Mouse (Mus musculus) lung, postnatal 14 days (tissue): ENCODE data around the gene Foxp4.
"Not testable (repeated sequence)": the region's sequence is repeated elsewhere in the genome, so short reads cannot be mapped to it uniquely, and the experiment has no call there.

Experiments
- DNase-seq: peaks from one replicate; pipeline ENCODE4 v3.0.0; 2021

Gene Foxp4

DNA sequence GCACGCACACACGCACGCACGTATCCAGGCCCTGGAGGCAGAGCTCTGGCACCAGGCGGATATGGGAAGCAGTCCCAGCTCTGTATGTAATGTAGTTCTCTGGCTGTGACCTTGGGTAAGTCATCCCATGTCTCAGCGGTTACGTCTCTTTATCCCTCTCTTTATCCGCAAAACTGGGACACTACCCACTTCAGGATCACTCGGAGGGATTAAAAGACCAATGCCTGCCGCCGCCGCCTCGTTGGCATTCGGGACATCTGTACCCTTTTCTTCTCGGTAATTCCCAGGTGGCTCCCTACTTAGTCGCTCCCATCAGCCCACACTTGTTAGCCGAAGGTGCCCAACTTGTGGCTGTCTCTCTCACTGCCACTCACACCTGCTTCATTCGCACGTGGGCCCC is 35.2 kb downstream of the Foxp4 start:
- DNase-seq, result no peak

DNA sequence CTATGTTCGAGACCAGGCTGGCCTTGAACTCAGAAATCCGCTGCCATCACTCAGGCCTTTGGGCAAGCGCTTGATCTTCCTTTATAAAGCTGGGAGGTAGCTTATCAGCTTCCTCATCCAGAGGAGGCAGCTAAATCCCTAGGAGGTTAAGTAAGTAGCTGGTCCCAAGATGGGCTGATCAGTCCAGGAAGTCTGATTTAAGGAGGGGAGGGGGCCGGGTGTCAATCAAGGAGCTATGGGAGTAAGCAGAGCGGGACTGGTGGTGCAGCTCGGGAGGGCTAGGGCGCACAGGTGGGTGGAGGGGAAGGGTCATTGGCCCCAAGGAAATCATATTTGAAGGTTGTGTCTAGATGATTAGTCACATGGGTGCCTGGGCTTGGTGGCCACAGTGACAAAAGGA is 35.8 kb downstream of the Foxp4 start:
- DNase-seq, result no peak

DNA sequence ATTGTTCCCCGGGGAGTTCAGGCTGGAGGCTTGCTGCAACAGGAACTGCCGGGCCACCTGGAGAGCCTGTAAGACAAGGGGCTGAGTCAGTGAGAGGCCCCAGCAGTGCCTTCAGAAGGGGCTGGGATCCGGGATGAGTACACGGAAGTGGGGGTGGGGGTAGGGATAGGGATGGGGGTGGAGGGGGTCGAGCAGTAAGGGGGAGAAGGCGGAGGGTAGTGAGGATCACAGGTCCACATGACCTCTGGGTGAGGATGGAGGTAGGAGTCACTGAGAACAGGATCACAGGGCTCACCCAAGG is 36.3 kb downstream of the Foxp4 start:
- DNase-seq, result no peak

- no peak for DNase-seq
These were observed 36.9 kb downstream of the Foxp4 start for GRCm38 (mm10) chr17:47887381-47888154.

- no peak for DNase-seq
These were observed 41.3 kb downstream of the Foxp4 start for GRCm38 (mm10) chr17:47883099-47883498.

GRCm38 (mm10) chr17:47881330-47881729 is 43.1 kb downstream of the Foxp4 start:
- DNase-seq, result no peak

DNA sequence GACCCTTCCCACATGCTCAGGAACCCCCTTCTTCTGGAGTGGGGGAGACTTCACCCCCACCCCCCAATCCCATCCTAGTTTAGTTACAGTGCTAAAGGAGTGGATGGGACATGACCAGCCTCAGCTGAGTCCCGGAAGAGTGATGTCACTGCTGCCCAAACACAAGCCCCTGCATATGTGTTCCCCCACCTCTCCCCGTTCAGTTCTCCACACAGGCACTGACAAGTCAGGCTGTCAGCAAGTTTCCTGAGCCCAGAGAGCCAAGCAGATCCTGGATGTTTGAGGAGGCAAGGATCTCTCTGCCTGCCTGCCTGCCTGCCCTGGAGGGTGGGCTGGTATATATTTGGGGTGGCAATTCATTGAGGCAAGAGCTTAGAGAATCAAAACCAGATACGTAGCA is 45.2 kb downstream of the Foxp4 start:
- no peak for DNase-seq

- DNase-seq, result peak; percentile 33
These were observed 45.9 kb downstream of the Foxp4 start for GRCm38 (mm10) chr17:47878378-47879089.

DNA sequence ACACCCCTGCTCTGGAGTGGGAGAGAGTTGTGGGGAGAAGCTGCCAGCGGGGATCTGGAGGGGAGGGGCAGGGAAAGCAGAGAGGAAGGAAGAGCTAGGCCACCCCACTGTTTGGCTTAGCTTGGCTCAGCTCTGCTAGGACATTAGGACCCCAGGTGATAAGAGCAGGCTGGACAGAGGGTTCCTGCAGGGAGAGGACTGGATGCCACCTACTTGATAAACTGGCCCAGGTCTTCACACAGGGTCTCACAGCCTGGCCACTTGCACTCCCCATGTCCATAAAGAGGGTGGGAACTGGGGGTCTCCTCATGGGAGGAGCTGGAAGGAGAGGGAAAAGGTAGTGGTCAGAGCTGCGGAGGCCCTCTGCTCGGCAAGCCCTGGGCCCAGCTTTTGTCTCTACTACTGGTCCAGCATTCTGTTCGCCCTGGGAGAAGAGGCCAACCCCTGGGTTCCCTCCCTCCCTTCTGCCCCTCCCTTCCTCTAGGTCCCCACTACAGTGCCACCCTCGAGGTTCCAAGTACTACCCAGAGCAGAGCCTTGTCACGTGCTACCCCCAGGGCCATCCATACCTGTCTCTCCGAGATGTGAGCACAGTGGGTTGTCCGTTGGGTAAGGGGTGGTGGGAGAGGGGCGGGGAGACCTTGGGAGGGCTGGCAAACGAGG is 46.6 kb downstream of the Foxp4 start:
- no peak for DNase-seq

DNA sequence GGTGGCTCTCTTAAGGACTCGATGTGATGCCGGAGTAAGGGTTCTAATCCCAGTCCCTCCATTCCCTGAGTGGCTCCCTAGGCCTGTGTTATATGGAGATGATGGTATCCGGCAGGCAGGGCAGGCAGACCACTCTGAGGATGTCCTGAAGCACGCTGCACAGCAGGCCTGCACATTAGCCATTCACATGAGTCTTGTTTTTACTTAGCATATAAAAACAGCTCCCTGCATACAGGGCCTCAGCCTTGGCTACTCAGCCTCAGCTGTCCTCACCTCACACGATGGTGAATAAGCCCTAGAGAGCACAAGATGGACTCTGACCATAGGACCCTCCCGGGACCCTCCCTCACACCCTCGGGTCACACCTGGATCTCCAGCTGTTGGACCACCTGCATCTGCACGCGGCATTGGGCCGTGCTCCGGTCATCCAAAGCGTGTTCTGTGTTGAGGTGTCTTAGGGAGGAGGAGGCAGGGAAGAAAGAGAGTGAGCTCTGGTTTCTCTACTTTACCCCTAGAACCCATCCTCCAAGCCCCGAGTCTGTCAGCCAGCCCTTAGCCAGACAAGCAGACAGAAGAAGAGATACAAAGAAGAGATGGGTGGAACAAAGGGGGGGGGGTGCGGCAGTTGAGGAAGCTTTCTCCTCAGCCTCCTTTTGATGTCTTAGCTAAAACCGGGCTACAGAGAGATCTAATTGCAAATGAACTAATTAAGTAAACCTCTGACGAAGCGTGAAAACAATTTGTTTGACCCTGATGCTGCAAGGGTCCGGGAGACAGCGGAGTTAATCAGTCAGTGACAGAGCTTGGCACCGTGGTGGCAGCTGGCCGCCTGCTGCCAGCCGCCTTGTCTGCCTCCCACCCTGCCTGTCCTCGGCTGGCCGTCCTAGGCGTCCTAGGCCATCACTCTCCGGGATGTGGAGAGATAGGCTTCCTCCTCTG is 47.4 kb downstream of the Foxp4 start:
- no peak for DNase-seq

DNA sequence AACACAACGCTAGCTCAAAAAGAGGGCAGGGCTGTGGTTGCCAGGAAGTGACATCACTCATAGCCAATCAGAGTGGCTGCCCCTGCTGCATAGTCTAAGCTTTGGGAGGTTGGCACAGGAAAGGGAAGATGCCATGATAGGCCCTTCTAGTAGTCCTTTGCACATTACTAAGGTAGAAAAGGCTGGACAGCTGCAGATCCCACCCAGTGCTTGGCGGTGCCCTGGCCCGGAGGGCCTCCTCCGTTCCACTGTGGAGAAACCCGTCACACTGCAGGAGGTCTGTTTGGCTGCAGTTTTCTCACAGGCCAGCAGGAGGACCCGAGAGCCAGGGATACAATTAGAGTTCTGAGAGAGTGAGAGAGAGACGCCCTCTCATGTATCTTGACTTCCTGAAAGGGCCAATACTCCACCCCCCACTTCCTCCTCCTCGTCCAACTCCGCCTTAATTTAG is 51.1 kb downstream of the Foxp4 start:
- peak; percentile 88 for DNase-seq

GRCm38 (mm10) chr17:47872311-47873011 is 52.0 kb downstream of the Foxp4 start:
- DNase-seq, result no peak

GRCm38 (mm10) chr17:47869874-47870273 is 54.6 kb downstream of the Foxp4 start:
- no peak for DNase-seq

DNA sequence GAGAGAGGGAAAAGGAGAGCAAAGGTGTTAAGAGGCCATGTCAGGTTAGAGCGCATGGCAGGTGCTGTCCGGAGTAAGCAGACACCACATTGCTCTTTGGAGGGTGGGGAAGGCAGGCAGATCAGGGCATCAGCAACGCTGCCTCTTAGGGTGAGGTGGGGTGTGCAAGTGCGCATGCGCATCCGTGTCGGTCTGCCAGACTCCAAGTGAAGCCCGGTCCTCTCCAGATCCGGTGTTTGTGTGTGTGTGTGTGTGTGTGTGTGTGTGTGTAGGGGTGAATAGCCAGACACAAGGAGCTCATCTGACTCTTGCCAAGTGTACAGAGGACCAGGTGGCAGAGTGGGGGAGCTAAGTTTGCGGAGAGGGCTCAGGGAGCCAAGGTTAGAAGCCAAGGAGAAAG is 58.4 kb downstream of the Foxp4 start:
- DNase-seq, result no peak

- peak; percentile 94 for DNase-seq
These were observed 59.9 kb downstream of the Foxp4 start for GRCm38 (mm10) chr17:47864496-47864895.

GRCm38 (mm10) chr17:47863437-47863836 is 61.0 kb downstream of the Foxp4 start:
- no peak for DNase-seq

DNA sequence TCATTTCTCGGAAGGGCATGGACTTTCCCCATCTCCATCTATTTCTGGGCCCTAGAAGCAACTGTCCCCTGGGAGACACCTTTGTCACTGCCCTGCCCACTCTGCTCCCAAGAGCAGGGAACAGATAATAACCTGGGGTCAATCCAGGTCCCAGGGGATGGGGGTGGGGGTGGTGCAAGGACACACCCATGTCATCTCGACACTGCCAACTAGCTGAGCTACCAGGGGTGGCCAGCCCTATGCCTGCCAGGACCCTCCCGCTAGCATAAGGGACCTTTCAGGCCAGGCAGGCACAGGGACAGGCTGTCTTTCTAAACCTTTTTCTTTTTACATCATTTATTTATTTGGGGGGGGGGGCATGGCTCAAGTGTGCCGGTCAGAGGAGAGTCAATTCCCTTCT is 61.4 kb downstream of the Foxp4 start:
- no peak for DNase-seq

DNA sequence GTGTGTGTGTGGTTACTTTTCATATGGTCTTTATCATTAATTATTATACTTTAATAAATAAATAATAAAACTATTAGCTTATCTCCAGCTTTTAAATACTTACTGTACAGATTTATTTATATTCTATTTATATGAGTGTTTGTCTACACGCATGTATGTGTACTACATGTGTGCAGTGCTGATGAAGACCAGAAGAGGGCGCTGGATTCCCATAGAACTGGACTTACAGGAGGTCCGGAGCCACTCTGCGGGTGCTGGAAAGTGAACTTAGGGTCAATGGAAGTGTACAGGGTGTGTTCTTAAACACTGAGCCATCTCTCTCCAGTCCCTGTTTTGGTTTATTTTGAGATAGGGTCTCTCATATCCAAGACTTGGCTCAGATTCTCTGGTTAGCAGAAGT is 68.9 kb downstream of the Foxp4 start:
- DNase-seq, result no peak

GRCm38 (mm10) chr17:47854908-47855307 is 69.5 kb downstream of the Foxp4 start:
- DNase-seq, result no peak

DNA sequence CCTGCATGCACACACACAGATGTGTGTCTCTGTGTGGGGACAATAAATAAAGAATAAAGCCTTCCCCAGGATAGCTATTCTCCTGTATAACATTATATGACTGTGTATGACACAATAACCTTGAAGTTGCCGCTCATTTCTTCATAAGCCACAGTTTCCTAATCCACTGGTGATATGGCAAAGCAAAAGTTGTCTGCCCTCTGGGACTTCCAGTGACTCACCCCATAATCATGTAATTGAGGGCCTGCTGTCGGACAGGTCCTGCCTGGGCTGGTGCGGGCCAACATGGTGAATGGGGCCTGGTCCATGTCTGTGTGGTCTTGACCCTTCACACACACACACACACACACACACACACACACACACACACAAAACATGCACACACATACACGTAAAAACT is 70.7 kb downstream of the Foxp4 start:
- no peak for DNase-seq

DNA sequence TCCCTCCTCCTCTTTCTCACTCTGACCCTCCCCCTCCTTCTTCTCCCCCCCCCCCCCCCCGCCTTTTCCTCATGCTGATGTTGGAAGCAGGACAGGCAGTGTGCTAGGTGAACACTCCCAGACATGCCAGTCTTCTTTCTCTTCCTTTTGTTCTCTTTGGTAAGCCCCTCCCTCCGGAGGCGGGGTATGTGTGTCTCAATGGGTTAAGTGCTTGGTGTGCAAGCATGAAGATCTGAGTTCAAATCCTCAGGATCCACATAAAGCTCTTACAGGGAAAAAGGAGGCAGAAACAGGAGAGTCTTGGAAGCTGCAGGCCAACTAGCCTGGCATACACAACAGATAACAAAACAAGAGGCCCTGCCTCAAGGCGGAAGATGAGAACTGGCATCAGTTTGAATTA is 71.1 kb downstream of the Foxp4 start:
- DNase-seq, result no peak

- DNase-seq, result not testable (repeated sequence)
These were observed 72.6 kb downstream of the Foxp4 start for GRCm38 (mm10) chr17:47851798-47852360.
